Mouse (Mus musculus) limb, embryonic 15.5 days (tissue): Measurements from ENCODE around the gene Exosc9. TPM values are rescaled to one million over a fixed set of nuclear protein-coding genes. Genes with fewer than 3 reads are reported as not detected.

ENCODE experiments used
- ATAC-seq: fragments of 200-750 bp; cut with Nextera tagmentation; 2 replicates; pipeline ENCODE4 v1.8.0; 2017; ENCODE audit warnings: low read depth, moderate TSS enrichment; ENCODE audit not compliant: insufficient number of reproducible peaks, low FRiP score, low TSS enrichment
- H3K27ac ChIP-seq: fragments of 300-500 bp; sonication (generic); 2 replicates; pipeline ENCODE4 v1.5.1; 2015; ENCODE audit warnings: moderate library complexity, mild to moderate bottlenecking, inconsistent platforms
- H3K27me3 ChIP-seq: fragments of 300-500 bp; sonication (generic); 2 replicates; pipeline ENCODE4 v1.6.1; 2015; ENCODE audit warnings: inconsistent platforms
- H3K36me3 ChIP-seq: fragments of 300-500 bp; sonication (generic); 2 replicates; pipeline ENCODE4 v1.6.1; 2015; ENCODE audit warnings: inconsistent platforms
- H3K4me1 ChIP-seq: fragments of 300-500 bp; sonication (generic); 2 replicates; pipeline ENCODE4 v1.6.1; 2015; ENCODE audit warnings: inconsistent platforms
- H3K4me2 ChIP-seq: fragments of 300-500 bp; sonication (generic); 2 replicates; pipeline ENCODE4 v1.6.1; 2015; ENCODE audit warnings: mild to moderate bottlenecking, inconsistent platforms
- H3K4me3 ChIP-seq: fragments of 300-500 bp; sonication (generic); 2 replicates; pipeline ENCODE4 v1.5.1; 2015; ENCODE audit warnings: mild to moderate bottlenecking, inconsistent platforms
- H3K9ac ChIP-seq: fragments of 300-500 bp; sonication (generic); 2 replicates; pipeline ENCODE4 v1.6.1; 2015; ENCODE audit warnings: inconsistent platforms
- H3K9me3 ChIP-seq: fragments of 300-500 bp; sonication (generic); 2 replicates; pipeline ENCODE4 v1.6.1; 2016; ENCODE audit warnings: inconsistent platforms
- WGBS: fragments of 180-500 bp; shearing (Covaris S2); methylation state at CpG from one replicate; pipeline ENCODE4 v1.1.7; 2015; 5-methylcytosine and 5-hydroxymethylcytosine counted together
- polyA plus RNA-seq: library from polyadenylated mRNA; unstranded; fragments of >200 nt; fragmentation: Nextera tagmentation; extraction: Ambion mirVana; gene quantifications from 2 replicates; pipeline ENCODE4 v1.2.1, GENCODE M21; 2015

Gene Exosc9
- polyA plus RNA-seq = 52.3 and 55.8 TPM in 2 replicates

DNA sequence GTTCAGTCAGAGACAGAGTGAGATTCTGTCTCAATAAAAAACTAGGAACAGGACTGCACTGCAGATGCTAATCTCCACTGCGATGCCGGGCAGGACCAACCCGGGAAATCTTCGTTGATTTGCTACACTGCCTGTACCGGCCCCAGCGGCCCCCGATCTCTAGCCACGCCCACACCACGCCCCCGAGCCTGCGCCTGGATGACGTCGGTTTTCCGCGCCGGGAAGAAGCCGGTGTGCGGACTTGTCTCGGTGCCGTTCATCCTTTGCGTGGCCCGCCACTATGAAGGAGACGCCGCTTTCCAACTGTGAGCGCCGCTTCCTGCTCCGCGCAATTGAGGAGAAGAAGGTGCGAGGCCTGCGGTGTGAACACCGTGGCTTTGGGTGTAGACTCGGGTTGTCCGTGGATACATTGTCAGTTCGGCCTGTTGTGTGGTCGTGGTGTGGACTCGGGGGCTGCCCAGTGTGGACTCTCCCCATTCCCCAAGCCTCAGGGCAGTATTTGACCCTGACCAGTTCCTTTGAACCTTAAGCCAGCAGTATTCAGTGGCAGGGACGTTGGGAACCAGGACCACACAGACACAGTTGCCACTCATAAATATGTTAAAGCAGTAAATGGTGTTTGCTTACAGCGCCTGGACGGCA is at the start of gene Exosc9:
TSS of gene Exosc9 (plus strand) at position 201 of the 642 bp plus-strand sequence.
- peak within 1 kb of the TSS; percentile 76 for H3K4me2 ChIP-seq
- peak within 1 kb of the TSS; percentile 67 for H3K9ac ChIP-seq
- peaks cover 31% of the 10 kb centered on the region for H3K36me3 ChIP-seq
- H3K27ac ChIP-seq = peak within 1 kb of the TSS; percentile 64
- no peaks in the 10 kb centered on the region for H3K27me3 ChIP-seq
- H3K9me3 ChIP-seq = no peaks in the 10 kb centered on the region
- ATAC-seq = peak; percentile 89
- peak within 1 kb of the TSS; percentile 80 for H3K4me3 ChIP-seq
- WGBS = under 1% methylated on average over 39 of the region's 39 CpGs
- H3K4me1 ChIP-seq = peaks cover 9% of the 10 kb centered on the region; the same call in 1 of the 2 replicates

DNA sequence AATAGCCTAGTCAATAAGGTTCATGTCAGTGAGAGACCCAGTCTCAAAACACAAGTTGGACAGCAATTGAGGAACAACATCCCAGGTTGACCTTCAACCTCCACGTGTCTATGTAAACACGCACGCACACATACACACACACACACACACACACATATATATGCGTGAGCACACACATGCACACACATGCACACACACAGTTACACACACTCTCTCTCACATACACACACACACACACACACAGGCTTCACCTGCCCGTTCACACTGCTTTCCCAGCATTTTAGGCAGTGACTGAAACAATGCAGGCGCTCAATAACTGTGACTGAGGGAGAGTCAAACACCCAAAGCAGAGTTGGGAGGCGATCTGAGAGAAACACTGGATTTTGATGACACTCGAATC is 47.1 kb upstream of the Exosc9 start:
- Histone ChIP-seq H3K9ac (no peak overlapping the region), H3K4me3 (no peak overlapping the region), H3K4me2 (no peak overlapping the region), H3K4me1 (no peaks in the 10 kb centered on the region), H3K36me3 (no peaks in the 10 kb centered on the region), H3K27ac (no peak overlapping the region), H3K9me3 (no peaks in the 10 kb centered on the region), H3K27me3 (no peaks in the 10 kb centered on the region)
- 85% methylated on average over 8 of the region's 8 CpGs for WGBS
- no peak for ATAC-seq

DNA sequence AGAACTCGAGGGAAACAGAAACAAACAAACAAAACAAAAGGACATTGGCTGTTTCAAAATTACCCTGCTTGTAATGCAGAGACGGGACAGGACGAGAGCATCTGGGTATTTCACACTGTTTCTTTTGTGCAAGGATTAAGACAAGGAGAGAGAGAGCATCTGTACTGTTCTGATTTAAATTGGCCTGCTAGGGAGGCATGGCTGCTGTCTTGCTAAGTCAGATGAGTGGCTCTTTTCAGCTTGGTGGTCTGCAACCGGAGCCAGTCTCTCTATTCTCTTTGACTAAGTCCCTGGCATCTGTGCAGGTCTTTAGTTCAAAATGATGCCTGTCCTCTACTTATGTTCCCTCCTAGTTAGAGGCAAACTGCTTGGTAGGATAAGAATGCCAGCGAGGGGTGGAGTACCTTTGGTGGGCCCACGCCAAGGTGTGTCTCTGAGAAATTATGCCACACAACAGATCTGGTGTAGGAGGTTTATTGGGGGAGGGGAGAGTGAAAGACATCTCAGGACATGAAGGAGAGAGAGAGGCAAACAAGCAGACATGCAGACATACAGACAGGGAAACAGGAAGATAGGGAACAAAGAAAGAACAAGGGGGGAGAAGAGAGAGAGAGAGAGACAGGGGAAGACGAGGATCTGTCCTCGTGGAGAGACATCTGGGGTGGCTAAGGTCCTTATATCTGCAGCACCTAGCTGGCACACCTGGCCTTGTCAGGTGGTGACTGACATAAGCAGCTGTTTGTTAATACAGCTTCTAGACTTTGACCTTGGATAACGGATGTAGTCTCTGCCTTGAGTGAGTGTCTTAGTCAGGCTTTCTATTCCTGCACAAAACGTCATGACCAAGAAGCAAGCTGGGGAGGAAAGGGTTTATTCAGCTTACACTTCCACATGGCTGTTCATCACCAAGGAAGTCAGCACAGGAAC is 46.3 kb upstream of the Exosc9 start:
- no peak for ATAC-seq
- Histone ChIP-seq H3K9ac (no peak overlapping the region), H3K27me3 (no peaks in the 10 kb centered on the region), H3K4me2 (no peak overlapping the region), H3K27ac (no peak overlapping the region), H3K9me3 (no peaks in the 10 kb centered on the region), H3K4me3 (no peak overlapping the region), H3K4me1 (no peaks in the 10 kb centered on the region), H3K36me3 (no peaks in the 10 kb centered on the region)
- 69% methylated on average over 10 of the region's 10 CpGs for WGBS

DNA sequence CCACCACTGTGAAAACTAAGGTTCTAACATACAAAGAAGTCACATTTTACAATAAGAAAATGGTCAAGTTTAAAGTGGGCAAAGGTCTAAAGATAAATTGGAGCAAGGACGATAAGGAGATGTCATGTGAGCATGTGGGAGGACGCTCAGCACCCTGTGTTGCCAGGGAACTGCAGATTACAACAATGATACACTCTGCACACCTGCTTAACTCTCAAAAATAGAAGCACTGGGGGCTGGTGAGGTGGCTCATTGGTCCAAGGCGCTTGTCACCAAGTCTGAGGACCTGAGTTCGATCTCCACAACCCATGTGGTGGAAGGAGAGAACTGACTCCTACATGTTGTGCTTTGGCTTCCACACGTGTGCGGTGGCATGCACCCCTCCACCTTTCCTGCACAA is 40.9 kb upstream of the Exosc9 start:
- H3K4me3 ChIP-seq = no peak overlapping the region
- no peak overlapping the region for H3K9ac ChIP-seq
- no peaks in the 10 kb centered on the region for H3K27me3 ChIP-seq
- WGBS = 87% methylated on average over 6 of the region's 6 CpGs
- no peak overlapping the region for H3K4me2 ChIP-seq
- no peak for ATAC-seq
- no peak overlapping the region for H3K27ac ChIP-seq
- no peaks in the 10 kb centered on the region for H3K4me1 ChIP-seq
- no peaks in the 10 kb centered on the region for H3K36me3 ChIP-seq
- no peaks in the 10 kb centered on the region for H3K9me3 ChIP-seq

DNA sequence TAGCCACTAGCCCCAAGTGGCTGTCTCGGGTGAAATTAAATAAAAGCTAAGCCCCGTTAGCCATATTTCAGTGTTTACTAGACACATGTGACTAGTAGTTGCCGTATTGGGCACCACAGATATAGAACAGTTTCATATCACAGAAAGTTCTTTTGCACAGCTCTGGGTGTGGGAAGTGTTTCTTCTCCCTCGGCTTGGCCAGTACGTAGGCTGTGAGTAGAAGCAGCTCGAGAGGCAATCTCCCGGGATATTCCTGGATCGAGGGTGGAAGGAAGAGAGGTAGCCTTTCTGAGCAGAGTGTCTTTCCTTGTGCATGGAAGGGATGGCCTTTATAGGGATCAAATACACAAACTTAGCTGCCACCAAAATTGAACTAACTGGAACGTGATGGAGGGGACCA is 36.2 kb upstream of the Exosc9 start:
- peaks cover 5% of the 10 kb centered on the region for H3K4me1 ChIP-seq
- no peak for ATAC-seq
- no peak overlapping the region for H3K4me2 ChIP-seq
- WGBS = 84% methylated on average over 9 of the region's 9 CpGs
- H3K9me3 ChIP-seq = no peaks in the 10 kb centered on the region
- no peak overlapping the region for H3K4me3 ChIP-seq
- no peaks in the 10 kb centered on the region for H3K36me3 ChIP-seq
- no peak overlapping the region for H3K9ac ChIP-seq
- H3K27me3 ChIP-seq = peaks cover 20% of the 10 kb centered on the region
- no peak overlapping the region for H3K27ac ChIP-seq

DNA sequence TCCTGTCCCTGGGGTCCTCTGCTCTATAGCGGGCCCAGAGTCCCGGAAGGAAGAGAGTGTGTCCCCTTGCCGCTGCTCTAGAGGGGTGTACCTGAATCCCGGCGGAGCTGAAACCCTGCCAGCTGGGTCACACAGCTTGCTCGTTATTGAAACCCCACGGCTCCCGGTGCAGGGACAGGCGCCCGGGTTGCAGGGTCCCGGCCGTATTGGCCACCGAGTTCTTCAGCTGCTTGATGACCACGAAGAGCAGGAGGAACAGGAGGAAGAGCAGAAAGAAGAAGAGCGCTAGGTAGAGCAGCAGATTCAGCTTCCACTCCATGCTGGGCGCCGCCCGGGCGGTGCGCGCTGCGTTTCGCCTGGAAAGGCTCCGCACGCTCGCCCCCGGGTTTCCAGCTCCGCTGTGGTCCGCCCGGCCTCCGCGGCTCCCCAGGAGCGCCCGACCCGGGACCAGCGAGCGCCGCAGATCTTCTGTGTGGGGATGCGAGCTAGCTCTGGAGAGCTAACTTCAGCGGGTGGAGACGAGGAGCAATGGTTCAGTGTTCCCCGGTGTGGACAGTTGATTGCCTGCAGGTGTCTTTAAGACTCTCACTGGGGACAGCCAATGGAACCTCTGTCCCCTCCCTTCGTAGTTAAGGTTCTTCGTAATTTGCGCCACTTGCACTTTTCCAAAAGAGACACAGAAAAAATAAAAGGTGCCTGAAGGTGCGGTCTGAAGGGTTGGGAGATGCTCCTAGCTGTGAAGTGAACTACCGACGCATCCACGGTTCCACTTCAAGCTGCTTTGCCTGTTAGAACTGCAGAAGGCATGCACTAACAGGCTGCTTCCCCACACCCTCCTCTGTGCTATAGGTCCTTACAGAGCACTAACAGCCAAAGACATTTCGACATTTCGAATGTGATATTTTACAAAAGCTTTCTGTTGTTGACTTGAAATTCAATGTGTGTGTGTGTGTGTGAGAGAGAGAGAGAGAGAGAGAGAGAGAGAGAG is 31.0 kb upstream of the Exosc9 start, which contains the start of gene Gm11549:
TSS of gene Gm11549 (minus strand) at position 741 of the 988 bp plus-strand sequence.
- no peak for ATAC-seq
- H3K27ac ChIP-seq = no peak within 1 kb of the TSS
- H3K36me3 ChIP-seq = no peaks in the 10 kb centered on the region
- H3K9ac ChIP-seq = peak within 1 kb of the TSS; percentile 26; the same call in 1 of the 2 replicates
- under 1% methylated on average over 51 of the region's 51 CpGs for WGBS
- no peaks in the 10 kb centered on the region for H3K9me3 ChIP-seq
- peaks cover 40% of the 10 kb centered on the region for H3K27me3 ChIP-seq
- peak within 1 kb of the TSS; percentile 44 for H3K4me3 ChIP-seq
- peak within 1 kb of the TSS; percentile 89 for H3K4me2 ChIP-seq
- H3K4me1 ChIP-seq = peaks cover 11% of the 10 kb centered on the region

DNA sequence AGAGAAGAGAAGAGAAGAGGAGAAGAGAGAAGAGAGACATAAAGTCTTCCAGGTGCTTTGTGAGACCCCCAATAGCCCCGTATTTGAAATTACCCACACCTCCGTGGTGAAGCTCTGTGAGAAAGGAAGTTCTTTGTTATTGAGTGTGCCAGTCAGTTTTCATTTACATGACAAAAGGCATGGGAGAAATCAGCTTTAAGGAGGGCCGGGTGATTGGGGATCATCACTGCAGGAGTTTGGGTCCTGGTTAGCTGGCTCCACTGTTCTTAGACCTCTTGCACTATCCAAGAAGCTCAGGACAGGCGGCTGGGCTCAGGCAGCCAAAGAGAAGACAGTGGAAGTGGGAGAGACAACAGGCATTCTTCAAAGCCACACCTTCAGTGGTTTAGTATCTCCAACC is 30.3 kb upstream of the Exosc9 start:
- Histone ChIP-seq H3K27me3 (peaks cover 40% of the 10 kb centered on the region), H3K4me1 (peaks cover 11% of the 10 kb centered on the region), H3K36me3 (no peaks in the 10 kb centered on the region), H3K9me3 (no peaks in the 10 kb centered on the region), H3K4me3 (no peak overlapping the region), H3K4me2 (no peak overlapping the region), H3K27ac (no peak overlapping the region), H3K9ac (no peak overlapping the region)
- WGBS = 12% methylated on average over 4 of the region's 4 CpGs
- no peak for ATAC-seq

DNA sequence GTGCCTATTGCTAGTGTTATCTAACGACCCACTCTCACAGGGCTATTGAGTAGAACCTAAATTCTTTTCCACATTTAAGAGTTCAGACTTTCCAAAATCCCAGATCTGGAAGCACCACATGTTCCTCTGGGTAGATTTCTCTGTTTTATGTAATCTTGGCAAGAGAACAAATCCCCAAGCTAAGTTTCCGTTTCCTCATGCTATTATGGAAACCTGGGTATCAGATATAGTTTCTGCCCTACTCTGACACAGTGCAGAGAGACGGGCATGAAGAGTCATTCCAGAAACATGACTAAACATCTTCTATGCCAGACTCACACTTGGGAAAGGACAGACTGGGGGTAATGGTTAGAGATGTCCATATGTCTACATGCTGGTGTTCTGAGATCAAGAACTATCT is 27.9 kb upstream of the Exosc9 start:
- no peak for ATAC-seq
- WGBS = 52% methylated on average over 3 of the region's 3 CpGs

DNA sequence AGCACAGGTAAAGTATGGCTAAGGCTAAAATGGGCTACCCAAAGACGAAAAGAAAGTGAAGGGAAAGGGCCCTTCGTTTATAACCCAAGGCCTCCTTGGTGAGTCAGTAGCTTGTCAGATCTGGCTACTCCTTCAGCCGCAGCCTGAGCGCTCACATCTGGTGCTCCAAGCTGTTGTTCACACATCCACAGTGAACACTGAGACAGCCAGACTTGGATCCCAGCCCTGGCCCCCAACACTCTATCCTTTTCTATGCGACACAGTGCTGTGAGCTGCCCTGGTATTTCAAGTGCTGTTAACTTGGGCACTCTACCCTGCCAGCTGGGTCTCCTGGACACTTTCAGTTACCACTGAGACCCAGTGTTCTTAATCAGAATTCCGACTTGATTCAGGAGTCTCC is 22.1 kb upstream of the Exosc9 start:
- Histone ChIP-seq H3K4me1 (peaks cover 4% of the 10 kb centered on the region; the same call in 1 of the 2 replicates), H3K4me3 (no peak overlapping the region), H3K27me3 (peaks cover 10% of the 10 kb centered on the region; the same call in 1 of the 2 replicates), H3K27ac (no peak overlapping the region), H3K4me2 (no peak overlapping the region), H3K9me3 (no peaks in the 10 kb centered on the region), H3K9ac (no peak overlapping the region), H3K36me3 (no peaks in the 10 kb centered on the region)
- no peak for ATAC-seq
- WGBS = 88% methylated on average over 6 of the region's 6 CpGs

More for the DNA sequence above, 27.9 kb upstream of the Exosc9 start:
- Histone ChIP-seq H3K9ac (no peak overlapping the region), H3K27me3 (peaks cover 33% of the 10 kb centered on the region), H3K27ac (no peak overlapping the region), H3K4me1 (peaks cover 11% of the 10 kb centered on the region), H3K36me3 (no peaks in the 10 kb centered on the region), H3K4me2 (no peak overlapping the region), H3K4me3 (no peak overlapping the region), H3K9me3 (no peaks in the 10 kb centered on the region)

DNA sequence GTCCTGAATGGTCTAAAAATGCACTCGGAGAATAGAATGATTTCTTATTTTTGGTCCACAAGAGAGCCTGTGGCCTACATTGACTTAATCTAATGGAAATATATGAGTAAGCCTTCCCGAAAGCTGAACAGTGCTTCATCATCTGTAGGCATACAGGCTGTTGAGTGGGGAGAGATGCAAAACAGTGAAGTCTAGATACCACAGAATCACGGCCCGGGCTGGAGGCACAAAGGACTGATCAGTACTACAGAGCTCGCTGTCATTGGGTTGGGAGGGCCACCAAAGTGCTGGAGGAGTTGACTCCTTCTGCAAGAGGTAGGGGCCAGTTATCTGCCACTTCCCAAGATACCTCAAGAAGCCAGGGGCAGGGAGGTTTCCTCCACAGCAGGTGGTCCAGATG is 21.6 kb upstream of the Exosc9 start:
- peaks cover 10% of the 10 kb centered on the region; the same call in 1 of the 2 replicates for H3K27me3 ChIP-seq
- peaks cover 4% of the 10 kb centered on the region; the same call in 1 of the 2 replicates for H3K4me1 ChIP-seq
- WGBS = 78% methylated on average over 5 of the region's 5 CpGs
- no peaks in the 10 kb centered on the region for H3K36me3 ChIP-seq
- H3K27ac ChIP-seq = no peak overlapping the region
- no peaks in the 10 kb centered on the region for H3K9me3 ChIP-seq
- H3K4me3 ChIP-seq = no peak overlapping the region
- H3K4me2 ChIP-seq = no peak overlapping the region
- no peak for ATAC-seq
- H3K9ac ChIP-seq = no peak overlapping the region

DNA sequence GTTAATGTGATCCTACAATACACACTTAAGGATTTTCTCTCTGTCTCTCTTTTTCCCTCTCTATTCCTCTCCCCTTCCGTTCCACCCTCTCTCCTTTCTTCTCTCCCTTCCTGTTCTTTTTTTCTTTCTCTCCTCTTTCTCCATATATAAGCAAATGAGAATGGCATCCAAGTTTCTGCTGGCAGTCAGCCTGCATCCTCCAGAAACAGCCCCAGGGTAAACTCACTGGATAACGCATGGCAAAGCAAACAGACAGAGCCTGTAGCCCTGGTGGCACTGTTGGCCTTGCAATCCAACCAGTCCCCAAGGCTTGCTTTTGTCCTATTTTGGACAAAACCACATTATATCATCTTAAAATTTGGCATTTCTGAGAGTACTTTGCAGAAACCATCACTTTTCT is 21.2 kb upstream of the Exosc9 start:
- no peaks in the 10 kb centered on the region for H3K9me3 ChIP-seq
- WGBS = 35% methylated on average over 2 of the region's 2 CpGs

More for the DNA sequence above, 21.2 kb upstream of the Exosc9 start:
- Histone ChIP-seq H3K9ac (no peak overlapping the region), H3K4me1 (peaks cover 4% of the 10 kb centered on the region; the same call in 1 of the 2 replicates), H3K36me3 (no peaks in the 10 kb centered on the region), H3K27me3 (peaks cover 10% of the 10 kb centered on the region; the same call in 1 of the 2 replicates), H3K4me2 (no peak overlapping the region), H3K4me3 (no peak overlapping the region), H3K27ac (no peak overlapping the region)
- ATAC-seq = no peak
